Mouse (Mus musculus) layer of hippocampus, adult 9-11 months (tissue): ENCODE data around the gene Slc17a7.

Experiments
- DNase-seq: peaks from one replicate; pipeline ENCODE4 v3.0.0; 2022

Gene Slc17a7

DNA sequence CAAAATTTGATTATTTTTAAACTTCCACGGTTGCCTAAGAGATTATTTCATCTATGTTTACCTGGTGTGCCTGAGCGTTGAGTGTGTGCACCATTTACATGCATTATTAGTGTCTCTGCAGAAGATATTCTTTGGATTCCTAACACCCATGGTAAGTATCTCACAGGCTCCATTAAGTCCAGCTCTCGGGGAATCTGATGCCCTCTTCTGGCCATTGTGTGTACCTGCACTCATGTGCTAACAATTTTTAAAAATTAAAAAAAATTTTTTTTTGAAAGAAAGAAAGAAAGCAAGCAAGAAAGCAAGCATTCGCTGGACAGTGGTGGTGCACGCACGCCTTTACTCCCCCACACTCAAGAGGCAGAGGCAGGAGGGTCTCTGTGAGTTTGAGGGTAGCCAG is 44.5 kb downstream of the Slc17a7 start:
- DNase-seq: no peak

DNA sequence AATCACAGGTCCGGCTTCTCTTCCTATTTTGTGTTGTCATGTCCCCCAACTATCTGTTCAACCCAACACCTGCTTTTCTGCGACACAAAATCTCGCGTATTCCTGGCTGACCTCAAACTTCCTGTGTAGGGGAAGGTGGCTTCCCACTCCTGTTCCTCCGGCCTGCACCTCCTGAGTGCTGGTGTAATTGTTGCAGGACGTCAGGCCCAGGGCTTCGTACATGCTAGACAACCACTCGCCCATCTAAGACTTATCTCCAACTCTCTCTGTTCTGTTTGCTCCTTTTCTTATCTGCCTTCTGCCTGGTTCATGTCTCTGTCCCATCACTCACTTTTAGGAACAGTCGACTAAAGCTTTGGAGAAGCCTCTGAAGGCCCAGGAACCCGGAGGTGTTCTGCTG is 47.3 kb downstream of the Slc17a7 start:
- no peak for DNase-seq

DNA sequence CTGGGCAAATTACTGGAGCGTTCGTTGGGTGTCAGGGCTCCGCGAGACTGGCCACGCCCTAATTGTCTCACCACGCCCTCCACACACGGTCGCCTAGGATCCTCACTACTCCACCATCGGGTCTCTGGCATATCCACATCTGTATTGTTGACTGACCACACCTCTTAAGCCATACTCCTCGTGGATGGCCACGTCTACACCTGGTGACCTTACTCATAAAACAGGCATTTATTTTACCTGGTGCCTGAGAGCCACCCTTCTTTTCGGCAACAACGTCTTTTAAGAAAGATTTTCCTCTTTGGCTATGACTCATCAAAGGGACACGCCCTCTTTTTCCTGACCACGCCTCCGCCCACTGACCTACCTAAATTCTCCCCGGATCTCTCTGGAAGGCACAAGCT is 48.1 kb downstream of the Slc17a7 start, which contains the start of gene Dkkl1:
Gene Dkkl1, minus strand, starts transcription at position 297 of the 401 bp plus-strand sequence.
- no peak for DNase-seq

- no peak for DNase-seq
Observed at GRCm38 (mm10) chr7:45212356-45212755, 48.6 kb downstream of the Slc17a7 start.

DNA sequence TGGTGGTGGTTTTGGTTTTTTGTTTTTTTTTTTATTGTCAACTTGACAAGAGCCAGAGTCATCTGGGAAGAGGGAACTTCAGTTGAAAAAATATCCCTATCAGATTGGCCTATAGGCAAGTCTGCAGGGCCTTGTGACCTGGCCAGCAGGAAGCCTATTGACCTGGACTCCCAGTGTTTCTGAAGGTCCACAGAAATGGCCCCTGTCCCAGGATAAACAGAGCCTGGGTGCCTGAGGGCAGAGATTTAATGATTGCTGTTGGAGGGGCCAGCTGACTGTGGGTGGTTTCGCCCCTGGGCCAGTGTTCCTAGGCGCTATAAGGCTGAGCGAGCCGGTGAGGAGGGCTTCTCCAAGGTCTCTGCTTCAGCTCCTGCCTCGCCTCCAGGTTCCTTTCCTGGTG is 50.0 kb downstream of the Slc17a7 start:
- DNase-seq: no peak

DNA sequence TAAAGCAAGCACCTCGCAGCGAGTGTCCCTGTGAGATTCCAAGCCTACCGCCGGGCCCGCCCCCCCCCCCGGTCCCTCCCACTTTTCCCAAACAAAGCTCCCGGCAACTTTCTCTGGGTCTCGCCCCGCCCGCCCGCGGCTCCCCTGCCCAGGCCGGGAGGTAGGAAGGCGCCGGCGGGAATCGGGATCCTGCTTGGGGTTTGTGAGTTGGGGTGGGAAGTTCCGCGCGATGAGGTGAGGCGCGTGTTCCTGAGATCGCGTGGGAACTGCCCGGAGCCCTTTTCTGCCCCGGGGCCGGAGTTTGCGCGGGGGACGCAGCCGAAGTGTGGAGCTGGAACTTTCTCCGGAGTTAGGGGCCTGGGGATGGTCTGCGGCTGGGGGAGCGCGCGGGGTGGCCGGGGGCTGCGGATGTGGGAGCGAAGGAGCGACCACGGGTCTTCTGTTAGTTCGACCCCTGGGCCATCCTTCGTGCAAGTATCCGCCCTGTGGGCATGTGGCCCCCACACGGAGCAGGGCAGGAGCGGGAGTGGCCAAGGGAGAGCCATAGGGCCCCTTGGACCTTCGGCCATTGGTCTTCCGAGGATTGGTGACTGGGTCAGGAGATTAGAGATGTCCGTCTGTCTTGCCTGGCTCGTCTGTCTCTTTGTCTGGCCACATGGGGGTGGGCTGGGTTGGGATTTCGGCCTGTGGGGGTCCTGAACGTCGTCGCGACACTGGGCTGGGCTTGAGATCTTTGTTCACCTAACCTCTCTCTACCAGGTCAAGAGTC is 52.1 kb downstream of the Slc17a7 start, which contains the start of gene Tead2:
Gene Tead2, plus strand, starts transcription at position 81 of the 769 bp plus-strand sequence.
- no peak for DNase-seq

DNA sequence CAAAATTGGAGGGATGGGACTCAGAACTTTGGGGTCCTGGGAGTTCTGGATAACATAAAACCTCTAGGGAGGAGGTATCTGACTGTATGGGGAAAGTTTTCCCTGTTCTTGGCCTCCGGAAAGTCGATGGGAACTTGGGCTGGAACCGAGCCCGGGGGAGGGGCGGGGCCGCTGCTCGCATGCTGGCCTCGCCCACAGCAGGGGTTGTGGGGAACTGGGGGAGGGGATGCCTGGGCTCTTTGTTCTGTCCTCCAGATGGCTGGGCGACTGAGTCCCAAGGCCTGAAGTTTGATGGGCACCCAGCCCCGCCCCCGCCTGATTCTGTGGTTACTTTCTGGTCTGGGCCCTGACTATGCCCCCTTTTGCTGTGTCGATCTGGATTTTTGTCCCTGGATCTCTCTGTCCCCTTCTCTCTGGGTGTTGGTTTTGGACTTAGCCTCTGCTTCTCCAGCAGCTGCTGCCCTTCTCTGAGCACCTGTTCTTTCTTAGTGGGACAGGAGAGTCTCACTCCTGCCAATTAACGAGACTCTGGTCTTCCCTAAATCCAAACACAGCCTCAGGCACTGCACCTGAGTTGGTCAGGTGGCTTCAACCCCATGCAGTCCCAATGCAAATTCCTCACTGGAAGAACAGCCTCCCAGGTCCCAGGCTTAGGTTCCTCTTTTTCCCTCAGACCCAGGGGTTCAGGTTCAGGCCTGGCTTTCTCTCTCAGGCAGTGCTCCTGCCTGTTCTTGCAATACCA is 52.9 kb downstream of the Slc17a7 start:
- DNase-seq: no peak

DNA sequence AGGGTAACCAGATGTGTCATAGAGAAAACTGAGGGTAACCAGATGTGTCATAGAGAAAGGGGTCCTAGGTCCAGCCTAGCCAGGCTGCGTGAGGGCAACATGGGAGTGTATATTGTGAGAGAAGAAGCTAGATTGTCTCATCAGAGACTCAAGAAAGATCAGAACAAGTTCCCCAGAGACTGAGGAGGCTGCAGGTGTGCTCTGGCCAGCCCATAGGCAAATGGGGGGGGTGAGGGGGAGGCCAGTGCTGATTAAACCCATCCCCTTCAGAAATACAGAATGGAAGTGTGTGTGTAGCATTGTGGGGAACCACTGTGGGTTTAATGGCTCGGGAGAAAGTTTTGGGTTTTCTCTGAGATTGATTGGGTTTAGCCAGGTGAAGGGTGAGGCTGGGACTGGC is 57.9 kb downstream of the Slc17a7 start:
- DNase-seq: no peak

- DNase-seq: no peak
Observed at GRCm38 (mm10) chr7:45224826-45225225, 61.1 kb downstream of the Slc17a7 start.
